Mouse (Mus musculus) left cerebral cortex, adult 18-20 months (tissue): ENCODE measurements around the gene Rbm34. TPM values are rescaled to one million over a fixed set of nuclear protein-coding genes. Genes with fewer than 3 reads are reported as not detected.
A peak's percentile ranks its signal among the peaks of the same experiment; 100 is the strongest.
"Not testable (repeated sequence)": the region's sequence is repeated elsewhere in the genome, so short reads cannot be mapped to it uniquely, and the experiment has no call there.

Source experiments
- DNase-seq, 2 experiments: peaks; one replicate each; pipeline ENCODE4 v3.0.0; 2021 to 2022; ENCODE audit warnings: low spot score in 2 of 2, mixed read lengths in 1 of 2
- long read RNA-seq, 2 experiments: library from polyadenylated mRNA; stranded (forward); transcript quantifications; one replicate each; pipeline ENCODE4 v2.0.0; 2021
- total RNA-seq, 2 experiments: library from RNA; stranded (reverse); gene quantifications; 2 replicates each; pipeline ENCODE4 v1.2.3; 2021

The Rbm34 gene
- total RNA-seq, result 10 to 100 TPM; 12.5 to 14.7 TPM
- long read RNA-seq, experiment 1, transcript Rbm34-201 (11 exons, 3,424 nt), result major isoform, 5 of 17 reads
- long read RNA-seq, experiment 1, transcript Rbm34-203 (10 exons, 1,509 nt), result major isoform, 5 of 17 reads
- long read RNA-seq, experiment 1, partial matches to known transcripts, result 0 of 17 reads
- long read RNA-seq, experiment 1, other reads (novel, unspliced or antisense), result 7 of 17 reads
- long read RNA-seq, experiment 2, transcript Rbm34-201 (11 exons, 3,424 nt), result major isoform, 8 of 12 reads
- long read RNA-seq, experiment 2, partial matches to known transcripts, result 1 of 12 reads
- long read RNA-seq, experiment 2, other reads (novel, unspliced or antisense), result 3 of 12 reads

GRCm38 (mm10) chr8:126970579-126971313 lies at the start of gene Rbm34:
TSS of gene Rbm34 (minus strand) at chr8:126971071.
- DNase-seq, result peak; percentile 92 to 96

- DNase-seq, result no peak
These were observed 40.8 kb upstream of the Rbm34 start for GRCm38 (mm10) chr8:127011668-127012067.

GRCm38 (mm10) chr8:126994506-126994905 lies 23.6 kb upstream of the Rbm34 start:
- DNase-seq, result no peak

GRCm38 (mm10) chr8:126989363-126990153 lies 18.7 kb upstream of the Rbm34 start:
- no peak for DNase-seq

- no peak for DNase-seq
These were observed 17.6 kb upstream of the Rbm34 start for GRCm38 (mm10) chr8:126988346-126989006.

- peak; percentile 83 to 84 for DNase-seq
These were observed 15.6 kb upstream of the Rbm34 start for GRCm38 (mm10) chr8:126986495-126986894.

GRCm38 (mm10) chr8:126980046-126980445 lies 9.2 kb upstream of the Rbm34 start:
- no peak for DNase-seq

GRCm38 (mm10) chr8:126979091-126979920 lies 8.4 kb upstream of the Rbm34 start:
- DNase-seq, result no peak

- DNase-seq, result not testable (repeated sequence)
These were observed 7.7 kb upstream of the Rbm34 start for GRCm38 (mm10) chr8:126978535-126978934.

- no peak for DNase-seq
These were observed 7.2 kb upstream of the Rbm34 start for GRCm38 (mm10) chr8:126978028-126978427.

- no peak for DNase-seq
These were observed 5.9 kb upstream of the Rbm34 start for GRCm38 (mm10) chr8:126976608-126977348.

GRCm38 (mm10) chr8:126975706-126976105 lies 4.8 kb upstream of the Rbm34 start:
- no peak for DNase-seq

GRCm38 (mm10) chr8:126974511-126974910 lies 3.6 kb upstream of the Rbm34 start:
- DNase-seq, result no peak

- DNase-seq, result no peak
These were observed 2.9 kb upstream of the Rbm34 start for GRCm38 (mm10) chr8:126973686-126974265.

- no peak for DNase-seq
These were observed 1.8 kb upstream of the Rbm34 start for GRCm38 (mm10) chr8:126972649-126973048.

GRCm38 (mm10) chr8:126972102-126972501 lies 1.2 kb upstream of the Rbm34 start:
- no peak for DNase-seq

- DNase-seq, result no peak
These were observed 418 bp upstream of the Rbm34 start for GRCm38 (mm10) chr8:126971314-126971664.

GRCm38 (mm10) chr8:126969546-126969945 lies 1.3 kb downstream of the Rbm34 start:
- no peak for DNase-seq

- no peak for DNase-seq
These were observed 2.8 kb downstream of the Rbm34 start for GRCm38 (mm10) chr8:126968107-126968506.
